Mouse (Mus musculus): ENCODE data around the gene Mrps24. TPM values are rescaled to one million over a fixed set of nuclear protein-coding genes. Genes with fewer than 3 reads are reported as not detected.

Gene Mrps24
- total RNA-seq, 2 experiments from 2014 or later, result 83.5 to 84.2 TPM

DNA sequence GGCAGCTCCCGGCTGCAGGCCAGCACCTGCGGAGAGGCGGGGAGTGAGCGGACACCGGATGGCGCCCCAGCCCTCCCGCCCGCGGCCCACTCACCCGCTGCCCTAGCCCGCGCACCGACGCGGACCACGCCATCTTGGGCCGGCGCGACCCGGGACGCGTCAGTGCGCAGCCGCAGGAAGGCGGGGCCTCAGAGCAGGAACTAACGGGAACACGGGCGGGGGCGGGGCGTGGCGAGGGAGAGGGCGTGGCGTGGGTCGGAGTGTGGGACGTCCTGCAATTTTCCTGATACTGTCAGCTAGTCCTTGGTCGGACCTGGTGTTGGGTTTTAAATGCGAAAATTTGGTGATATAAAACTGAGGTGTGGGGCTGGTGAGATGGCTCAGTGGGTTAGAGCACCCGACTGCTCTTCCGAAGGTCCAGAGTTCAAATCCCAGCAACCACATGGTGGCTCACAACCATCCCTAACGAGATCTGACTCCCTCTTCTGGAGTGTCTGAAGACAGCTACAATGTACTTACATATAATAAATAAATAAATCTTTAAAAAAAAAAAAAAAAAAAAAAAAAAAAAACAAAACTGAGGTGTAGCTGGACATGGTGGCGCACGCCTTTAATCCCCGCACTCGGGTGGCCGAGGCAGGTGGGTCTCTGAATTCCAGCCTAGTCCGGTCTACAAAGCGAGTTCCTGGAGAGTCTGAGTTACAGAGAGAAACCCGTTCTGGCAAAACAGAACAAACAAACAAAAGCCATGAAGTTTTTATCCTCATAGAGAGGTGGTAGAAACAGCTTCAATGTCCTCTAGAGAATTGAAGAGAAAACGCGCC, 7.7 kb downstream of the Mrps24 start:
- intact Hi-C loops (cut with DNase I; ENCODE audit: low total_unique reads), result loop anchor here (10.0 kb wide), 1 partner anchor 213 kb away; no protein-coding TSS in a partner anchor
- peak; percentile 94 for DNase-seq

DNA sequence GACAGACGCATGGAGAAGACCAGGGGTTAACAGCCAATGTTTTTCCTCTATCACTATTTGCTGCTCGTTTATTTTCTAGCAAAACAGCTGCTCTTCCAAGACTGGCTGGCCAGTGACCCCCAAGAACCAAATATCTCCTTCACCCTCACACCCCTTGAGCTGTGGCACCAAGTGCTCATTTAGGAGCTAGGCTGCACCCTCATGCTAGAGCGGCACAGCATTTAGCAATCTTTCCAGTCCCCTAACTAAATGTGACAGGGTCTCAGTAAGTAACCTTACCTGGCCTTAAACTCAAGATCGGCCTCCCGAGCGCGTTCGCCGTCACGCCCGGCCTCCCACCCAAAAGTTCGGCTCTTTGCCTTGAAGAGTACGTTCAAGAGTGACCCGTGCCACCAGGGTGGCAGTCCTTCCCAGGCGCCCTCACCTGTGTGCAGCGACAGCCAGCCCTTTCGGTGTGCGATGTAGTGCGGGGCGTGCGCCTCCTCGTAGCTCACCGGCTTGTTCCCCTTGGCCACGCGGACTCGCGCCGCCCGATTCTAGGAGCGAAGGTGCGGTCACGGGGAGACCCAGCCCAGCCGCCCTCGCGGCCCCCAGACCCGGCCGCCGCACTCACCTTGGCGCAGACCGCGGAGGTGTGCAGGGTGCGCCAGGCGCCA, 8.5 kb downstream of the Mrps24 start:
- DNase-seq, result peak; percentile 22
- intact Hi-C loops (cut with DNase I; ENCODE audit: low total_unique reads), result loop anchor here (10.0 kb wide), 1 partner anchor 212 kb away; no protein-coding TSS in a partner anchor

DNA sequence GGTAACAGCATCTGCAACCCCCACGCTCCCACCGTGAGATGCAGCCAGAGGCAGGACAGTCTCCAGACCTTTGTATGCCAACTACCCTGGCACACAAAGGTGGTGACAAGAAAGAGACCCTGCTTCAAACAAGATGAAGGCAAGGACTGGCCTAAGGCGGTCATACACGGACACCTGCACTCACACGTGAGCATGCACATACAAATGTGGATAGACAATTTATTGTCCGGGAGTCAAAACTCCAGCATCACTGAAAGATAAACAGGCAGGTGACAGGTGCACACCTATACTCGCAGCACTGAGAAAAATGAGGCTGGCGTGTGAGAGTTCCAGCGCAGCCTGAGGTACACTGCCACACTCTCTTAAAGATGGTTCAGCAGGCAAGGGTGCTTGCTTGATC, 9.5 kb downstream of the Mrps24 start:
- intact Hi-C loops (cut with DNase I; ENCODE audit: low total_unique reads), result loop anchor here (10.0 kb wide), 1 partner anchor 211 kb away; no protein-coding TSS in a partner anchor
- DNase-seq, result no peak

DNA sequence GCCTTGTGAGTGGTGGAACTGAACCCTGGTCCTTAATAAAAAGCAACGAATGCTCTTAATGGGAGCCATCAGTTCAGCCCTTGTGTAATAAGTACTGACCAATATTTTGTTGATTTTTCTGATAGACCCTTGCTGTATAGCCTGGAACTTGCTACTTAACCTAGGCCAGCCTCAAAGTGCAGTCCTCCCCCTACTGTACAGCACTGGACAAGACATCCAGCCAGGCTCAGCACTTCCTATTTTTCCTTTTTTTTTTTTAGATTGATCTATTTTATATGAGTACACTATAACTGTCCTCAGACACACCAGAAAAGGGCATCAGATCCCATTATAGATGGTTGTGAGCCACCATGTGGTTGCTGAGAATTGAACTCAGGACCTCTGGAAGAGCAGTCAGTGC, 12.1 kb downstream of the Mrps24 start:
- intact Hi-C loops (cut with DNase I; ENCODE audit: low total_unique reads), result loop anchor here (10.0 kb wide), 1 partner anchor 209 kb away; no protein-coding TSS in a partner anchor

DNA sequence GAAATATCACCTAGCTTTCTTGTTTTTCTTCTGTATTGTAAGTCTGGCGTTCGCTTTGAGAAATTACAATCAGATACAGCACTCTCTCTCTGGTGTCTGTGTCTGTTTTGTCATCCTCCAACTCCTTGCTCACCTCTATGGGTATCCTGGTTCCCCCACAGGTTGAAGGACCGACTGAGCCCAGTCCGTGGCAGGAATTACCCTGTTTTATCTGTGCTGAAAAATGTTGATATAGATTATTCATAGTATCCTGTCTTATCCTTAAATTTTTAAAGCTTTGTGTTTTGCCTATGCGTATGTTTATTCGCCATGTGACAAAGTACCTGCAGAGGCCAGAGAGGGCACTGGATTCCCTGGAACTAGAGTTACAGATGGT, 12.5 kb downstream of the Mrps24 start:
- DNase-seq, result no peak
- intact Hi-C loops (cut with DNase I; ENCODE audit: low total_unique reads), result loop anchor here (10.0 kb wide), 1 partner anchor 208 kb away; no protein-coding TSS in a partner anchor

More for the DNA sequence above, 12.1 kb downstream of the Mrps24 start:
- DNase-seq, result no peak

DNA sequence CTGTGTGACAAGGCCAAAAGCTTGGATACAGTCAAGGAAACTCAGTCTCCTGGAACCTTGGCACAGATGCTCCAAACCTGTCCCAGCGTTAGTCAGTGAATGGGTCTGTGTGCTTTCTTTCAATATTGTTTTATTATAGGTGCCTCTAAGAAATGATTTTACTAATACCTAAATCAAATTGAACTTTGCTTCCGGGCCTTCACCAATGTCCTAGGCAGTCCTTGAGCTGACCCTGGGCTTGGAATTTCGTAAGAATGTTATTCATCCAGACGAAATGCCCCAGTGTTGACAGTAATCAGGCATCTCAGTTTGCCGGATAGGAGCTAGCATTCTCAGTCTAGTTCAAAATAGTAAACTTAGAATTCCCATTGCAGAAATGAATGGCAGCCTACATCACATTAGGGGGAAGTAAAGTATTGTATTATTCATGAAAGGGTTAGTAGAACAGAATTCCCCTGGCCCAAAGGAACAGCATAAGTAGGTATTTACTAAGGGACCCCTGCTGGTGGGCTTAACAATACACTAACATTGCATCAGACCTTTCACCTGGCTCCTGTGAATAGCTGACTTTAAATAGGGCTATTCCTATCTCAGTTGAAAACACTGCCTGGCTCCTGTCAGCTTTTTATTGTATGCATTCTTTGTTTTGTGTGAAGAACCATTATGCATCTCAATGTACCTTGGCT, 13.1 kb downstream of the Mrps24 start:
- intact Hi-C loops (cut with DNase I; ENCODE audit: low total_unique reads), result loop anchor here (10.0 kb wide), 1 partner anchor 208 kb away; no protein-coding TSS in a partner anchor
- DNase-seq, result no peak

DNA sequence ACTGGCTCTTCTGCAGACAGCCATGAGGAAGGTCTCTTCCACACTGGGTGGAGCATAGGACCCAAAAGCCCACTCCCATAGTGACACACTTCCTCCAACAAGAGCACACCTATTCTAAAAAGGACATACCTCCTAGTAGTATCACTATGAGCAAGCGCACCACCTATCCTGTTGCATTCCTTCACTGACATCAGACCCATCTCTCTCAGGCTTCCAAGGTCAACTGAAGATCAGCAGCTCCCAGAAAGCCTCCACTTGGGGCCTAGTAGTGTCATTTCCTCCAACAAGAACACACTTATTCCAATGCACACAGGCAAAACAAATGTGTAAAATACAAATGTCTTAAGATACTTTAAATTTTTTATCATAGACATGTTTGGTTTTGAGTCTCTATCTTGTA, 13.7 kb downstream of the Mrps24 start:
- DNase-seq, result no peak
- intact Hi-C loops (cut with DNase I; ENCODE audit: low total_unique reads), result loop anchor here (10.0 kb wide), 1 partner anchor 207 kb away; no protein-coding TSS in a partner anchor

DNA sequence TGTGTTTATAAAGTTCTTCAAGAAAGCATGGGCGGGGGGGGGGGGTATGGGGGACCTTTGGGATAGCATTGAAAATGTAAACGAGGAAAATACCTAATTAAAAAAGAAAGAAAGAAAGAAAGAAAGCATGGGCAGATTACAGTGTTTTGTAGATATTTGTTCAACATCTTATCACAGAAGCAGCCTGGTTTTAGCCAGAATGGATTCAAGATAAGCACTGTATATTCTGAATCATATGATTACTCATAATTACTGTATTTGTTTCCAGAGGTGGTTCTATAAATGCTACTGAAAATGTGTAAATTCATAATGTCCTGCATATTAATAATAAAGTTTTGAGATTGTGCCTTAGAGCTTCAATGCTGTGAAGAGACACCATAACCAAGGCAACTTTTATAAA, 14.2 kb downstream of the Mrps24 start:
- intact Hi-C loops (cut with DNase I; ENCODE audit: low total_unique reads), result loop anchor here (10.0 kb wide), 1 partner anchor 206 kb away; no protein-coding TSS in a partner anchor
- no peak for DNase-seq

DNA sequence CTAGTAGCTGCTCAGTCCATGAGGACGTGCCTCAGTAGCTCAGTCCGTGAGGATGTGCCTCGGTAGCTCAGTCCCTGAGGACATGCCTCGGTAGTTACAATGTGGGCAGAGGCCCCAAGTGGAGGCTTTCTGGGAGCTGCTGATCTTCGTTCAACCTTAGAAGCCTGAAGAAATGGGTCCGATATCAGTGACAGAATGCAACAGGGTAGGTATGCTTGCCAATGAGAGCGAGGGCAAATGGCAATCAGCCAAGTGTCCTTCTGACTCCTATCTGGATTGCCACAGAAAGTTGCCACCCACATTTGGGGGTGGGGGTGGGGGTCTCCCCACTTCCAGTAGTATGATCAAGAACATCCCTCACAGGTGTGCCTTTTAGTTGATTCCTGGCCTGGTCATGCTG, 14.7 kb downstream of the Mrps24 start:
- intact Hi-C loops (cut with DNase I; ENCODE audit: low total_unique reads), result loop anchor here (10.0 kb wide), 1 partner anchor 206 kb away; no protein-coding TSS in a partner anchor
- DNase-seq, result no peak

DNA sequence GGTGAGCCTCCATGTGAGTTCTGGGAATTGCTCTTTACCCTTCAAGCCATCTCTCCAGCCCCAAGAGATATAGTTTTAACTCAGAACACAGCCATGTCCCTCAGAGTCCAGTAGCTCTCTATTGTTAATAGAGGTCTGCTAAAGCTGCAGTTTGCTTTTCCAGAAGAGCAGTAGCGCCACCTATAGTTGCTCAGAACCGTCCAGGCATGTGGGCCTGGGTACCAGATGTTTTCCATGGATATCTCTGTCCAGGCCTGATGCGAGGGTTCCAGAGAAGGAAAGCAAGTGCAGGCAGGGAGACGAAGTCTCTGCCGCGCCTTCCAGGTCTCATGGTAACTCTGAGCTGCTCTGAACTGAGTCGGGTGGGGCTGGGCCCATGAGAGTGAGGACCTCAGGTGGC, 23.7 kb downstream of the Mrps24 start:
- DNase-seq, result peak; percentile 18
- intact Hi-C loops (cut with DNase I; ENCODE audit: low total_unique reads), result no loop called here

DNA sequence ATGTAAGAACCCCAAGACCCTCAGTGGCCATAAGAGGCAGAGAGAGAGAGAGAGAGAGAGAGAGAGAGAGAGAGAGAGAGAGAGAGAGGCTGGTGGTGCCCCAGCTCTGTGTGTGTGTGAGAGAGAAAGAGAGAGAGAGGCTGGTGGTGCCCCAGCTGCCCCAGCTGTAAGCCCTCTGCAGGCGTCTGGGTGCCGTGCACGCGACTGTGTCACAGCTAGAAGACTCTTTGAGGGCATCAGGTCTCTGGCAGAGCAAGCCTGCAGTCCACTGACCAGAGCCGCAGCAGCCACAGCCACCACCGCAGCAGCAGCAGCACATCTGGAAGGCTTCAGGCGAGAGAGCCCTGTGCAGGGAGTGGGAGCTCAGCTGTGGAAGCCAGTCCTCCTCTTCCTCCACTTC, 31.2 kb downstream of the Mrps24 start:
- intact Hi-C loops (cut with DNase I; ENCODE audit: low total_unique reads), result no loop called here

DNA sequence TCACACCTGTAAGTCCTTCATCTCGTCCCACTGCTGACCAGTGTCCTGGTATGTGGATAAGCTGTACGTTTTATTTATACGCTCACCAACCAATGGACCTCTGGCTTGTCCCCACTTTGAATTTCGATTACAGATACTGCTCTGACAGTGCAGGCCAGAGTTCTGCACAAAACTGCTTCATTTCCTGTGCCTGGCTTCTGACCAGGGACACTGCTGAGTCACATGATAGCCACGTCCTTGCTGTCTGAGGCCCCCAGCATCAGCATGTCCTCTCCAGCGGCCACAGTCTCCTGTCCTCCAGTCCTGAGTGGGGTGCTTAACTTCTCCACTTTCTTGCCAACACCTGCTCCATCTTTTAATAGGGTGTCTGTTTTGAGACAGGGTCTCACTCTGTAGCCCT, 32.9 kb downstream of the Mrps24 start:
- DNase-seq, result no peak
- intact Hi-C loops (cut with DNase I; ENCODE audit: low total_unique reads), result no loop called here

More for the DNA sequence above, 31.2 kb downstream of the Mrps24 start:
- no peak for DNase-seq

Other genes starting within 250 kb of the Mrps24 start
- gene Xbp1, start 195.0 kb downstream of the Mrps24 start, total RNA-seq (2021), result 10 to 100 TPM; 42.7 to 47.5 TPM
- gene Ccdc117, start 173.5 kb downstream of the Mrps24 start, total RNA-seq (2021), result 10 to 100 TPM; 11.0 to 11.1 TPM
- not detected for gene Ankrd36, start 146.0 kb downstream of the Mrps24 start, total RNA-seq (2021)
- gene Urgcp, start 46.7 kb upstream of the Mrps24 start, total RNA-seq (2021), result 10 to 100 TPM; 32.7 to 38.4 TPM
- gene Dbnl, start 72.8 kb upstream of the Mrps24 start, total RNA-seq (2021), result 10 to 100 TPM; 18.7 to 21.6 TPM
- gene Pgam2, start 88.1 kb upstream of the Mrps24 start, total RNA-seq (2021), result 1,000 to 10,000 TPM; 3,325 to 3,362 TPM
- gene Polm, start 122.3 kb upstream of the Mrps24 start, total RNA-seq (2021), result 1 to 10 TPM; 2.1 to 3.3 TPM
- gene Aebp1, start 146.3 kb upstream of the Mrps24 start, total RNA-seq (2021), result 10 to 100 TPM; 30.0 to 33.4 TPM
- 10 to 100 TPM; 36.4 to 38.7 TPM for gene Pold2, start 162.6 kb upstream of the Mrps24 start, total RNA-seq (2021)
- not detected for gene Myl7, start 183.1 kb upstream of the Mrps24 start, total RNA-seq (2021)
- gene Gck, start 234.4 kb upstream of the Mrps24 start, total RNA-seq (2021), result 1 to 10 TPM in 1 of 2 experiments, under 1 TPM in 1; 0.29 to 1.3 TPM
- 10 to 100 TPM; 36.2 to 38.8 TPM for gene Ykt6, start 240.0 kb upstream of the Mrps24 start, total RNA-seq (2021)